Mouse (Mus musculus): ENCODE data around the gene Kcnj9. TPM values are rescaled to one million over a fixed set of nuclear protein-coding genes. Genes with fewer than 3 reads are reported as not detected.

The Kcnj9 gene
- polyA plus RNA-seq, 1 experiment from 2014 or later = 0.68 TPM

- ATAC-seq (replicated peaks; ENCODE audit: low FRiP score) (no peak), DNase-seq (ENCODE audit: low spot score) (no peak)
- Histone ChIP-seq H3K27ac (ENCODE audit: low read depth, low read length) (no peak overlapping the region), H3K9ac (ENCODE audit: low read length) (no peak overlapping the region), H3K27me3 (ENCODE audit: control insufficient read depth, insufficient read depth, low read length) (no peaks in the 10 kb centered on the region), H3K9me3 (ENCODE audit: control insufficient read depth, low read length) (no peaks in the 10 kb centered on the region), H3K4me3 (ENCODE audit: low read depth, low read length) (no peak overlapping the region), H3K36me3 (ENCODE audit: control insufficient read depth, insufficient read depth, low read length) (no peaks in the 10 kb centered on the region), H3K4me2 (ENCODE audit: low read depth, low read length, severe bottlenecking) (no peak overlapping the region), H3K4me1 (replicated peaks; ENCODE audit: control insufficient read depth, insufficient read depth, low read length) (no peaks in the 10 kb centered on the region)
- WGBS = 89% methylated on average over 5 of the region's 5 CpGs
Observed at GRCm38 (mm10) chr1:172286740-172287139, 42.4 kb downstream of the Kcnj9 start.

- no peak for ATAC-seq (replicated peaks; ENCODE audit: low FRiP score)
- Histone ChIP-seq H3K36me3 (ENCODE audit: control insufficient read depth, insufficient read depth, low read length) (no peaks in the 10 kb centered on the region), H3K9me3 (ENCODE audit: control insufficient read depth, low read length) (no peaks in the 10 kb centered on the region), H3K4me2 (ENCODE audit: low read depth, low read length, severe bottlenecking) (no peak overlapping the region), H3K9ac (ENCODE audit: low read length) (no peak overlapping the region), H3K4me1 (replicated peaks; ENCODE audit: control insufficient read depth, insufficient read depth, low read length) (no peaks in the 10 kb centered on the region), H3K27ac (ENCODE audit: low read depth, low read length) (no peak overlapping the region), H3K4me3 (ENCODE audit: low read depth, low read length) (no peak overlapping the region), H3K27me3 (ENCODE audit: control insufficient read depth, insufficient read depth, low read length) (no peaks in the 10 kb centered on the region)
- DNase-seq (ENCODE audit: low spot score) = no peak
- WGBS = 89% methylated on average over 14 of the region's 14 CpGs
Observed at GRCm38 (mm10) chr1:172284221-172284620, 44.9 kb downstream of the Kcnj9 start.

GRCm38 (mm10) chr1:172283073-172283472 lies 46.0 kb downstream of the Kcnj9 start:
- no peak overlapping the region for H3K9ac ChIP-seq (ENCODE audit: low read length)
- no peak for ATAC-seq (replicated peaks; ENCODE audit: low FRiP score)

GRCm38 (mm10) chr1:172281522-172282254 lies 47.4 kb downstream of the Kcnj9 start:
- ATAC-seq (replicated peaks; ENCODE audit: low FRiP score) = no peak
- no peak overlapping the region for H3K9ac ChIP-seq (ENCODE audit: low read length)
- no peak overlapping the region for H3K4me2 ChIP-seq (ENCODE audit: low read depth, low read length, severe bottlenecking)
- H3K36me3 ChIP-seq (ENCODE audit: control insufficient read depth, insufficient read depth, low read length) = no peaks in the 10 kb centered on the region
- WGBS = 85% methylated on average over 10 of the region's 10 CpGs
- H3K4me1 ChIP-seq (replicated peaks; ENCODE audit: control insufficient read depth, insufficient read depth, low read length) = no peaks in the 10 kb centered on the region
- no peak overlapping the region for H3K27ac ChIP-seq (ENCODE audit: low read depth, low read length)
- H3K4me3 ChIP-seq (ENCODE audit: low read depth, low read length) = no peak overlapping the region
- no peaks in the 10 kb centered on the region for H3K9me3 ChIP-seq (ENCODE audit: control insufficient read depth, low read length)
- no peak for DNase-seq (ENCODE audit: low spot score)
- H3K27me3 ChIP-seq (ENCODE audit: control insufficient read depth, insufficient read depth, low read length) = no peaks in the 10 kb centered on the region

More at GRCm38 (mm10) chr1:172283073-172283472, 46.0 kb downstream of the Kcnj9 start:
- Histone ChIP-seq H3K27ac (ENCODE audit: low read depth, low read length) (no peak overlapping the region), H3K4me3 (ENCODE audit: low read depth, low read length) (no peak overlapping the region), H3K4me2 (ENCODE audit: low read depth, low read length, severe bottlenecking) (no peak overlapping the region), H3K9me3 (ENCODE audit: control insufficient read depth, low read length) (no peaks in the 10 kb centered on the region), H3K27me3 (ENCODE audit: control insufficient read depth, insufficient read depth, low read length) (no peaks in the 10 kb centered on the region), H3K4me1 (replicated peaks; ENCODE audit: control insufficient read depth, insufficient read depth, low read length) (no peaks in the 10 kb centered on the region), H3K36me3 (ENCODE audit: control insufficient read depth, insufficient read depth, low read length) (no peaks in the 10 kb centered on the region)
- 89% methylated on average over 6 of the region's 6 CpGs for WGBS
- DNase-seq (ENCODE audit: low spot score) = no peak

- Histone ChIP-seq H3K4me1 (replicated peaks; ENCODE audit: control insufficient read depth, insufficient read depth, low read length) (no peaks in the 10 kb centered on the region), H3K9me3 (ENCODE audit: control insufficient read depth, low read length) (no peaks in the 10 kb centered on the region), H3K4me2 (ENCODE audit: low read depth, low read length, severe bottlenecking) (no peak overlapping the region), H3K27ac (ENCODE audit: low read depth, low read length) (no peak overlapping the region), H3K9ac (ENCODE audit: low read length) (no peak overlapping the region), H3K36me3 (ENCODE audit: control insufficient read depth, insufficient read depth, low read length) (no peaks in the 10 kb centered on the region), H3K4me3 (ENCODE audit: low read depth, low read length) (no peak overlapping the region), H3K27me3 (ENCODE audit: control insufficient read depth, insufficient read depth, low read length) (no peaks in the 10 kb centered on the region)
- DNase-seq (ENCODE audit: low spot score) = no peak
- 85% methylated on average over 16 of the region's 16 CpGs for WGBS
- no peak for ATAC-seq (replicated peaks; ENCODE audit: low FRiP score)
Observed at GRCm38 (mm10) chr1:172279768-172280509, 49.2 kb downstream of the Kcnj9 start.

- WGBS = 93% methylated on average over 13 of the region's 13 CpGs
- Histone ChIP-seq H3K27ac (ENCODE audit: low read depth, low read length) (no peak overlapping the region), H3K9me3 (ENCODE audit: control insufficient read depth, low read length) (no peaks in the 10 kb centered on the region), H3K4me3 (ENCODE audit: low read depth, low read length) (no peak overlapping the region), H3K9ac (ENCODE audit: low read length) (no peak overlapping the region), H3K4me1 (replicated peaks; ENCODE audit: control insufficient read depth, insufficient read depth, low read length) (no peaks in the 10 kb centered on the region), H3K27me3 (ENCODE audit: control insufficient read depth, insufficient read depth, low read length) (no peaks in the 10 kb centered on the region), H3K36me3 (ENCODE audit: control insufficient read depth, insufficient read depth, low read length) (no peaks in the 10 kb centered on the region), H3K4me2 (ENCODE audit: low read depth, low read length, severe bottlenecking) (no peak overlapping the region)
- no peak for ATAC-seq (replicated peaks; ENCODE audit: low FRiP score)
- DNase-seq (ENCODE audit: low spot score) = no peak
Observed at GRCm38 (mm10) chr1:172278328-172278727, 50.8 kb downstream of the Kcnj9 start.

GRCm38 (mm10) chr1:172277172-172277571 lies 51.9 kb downstream of the Kcnj9 start:
- Histone ChIP-seq H3K4me1 (replicated peaks; ENCODE audit: control insufficient read depth, insufficient read depth, low read length) (no peaks in the 10 kb centered on the region), H3K27ac (ENCODE audit: low read depth, low read length) (no peak overlapping the region), H3K4me3 (ENCODE audit: low read depth, low read length) (no peak overlapping the region), H3K4me2 (ENCODE audit: low read depth, low read length, severe bottlenecking) (no peak overlapping the region), H3K9ac (ENCODE audit: low read length) (no peak overlapping the region), H3K9me3 (ENCODE audit: control insufficient read depth, low read length) (no peaks in the 10 kb centered on the region), H3K27me3 (ENCODE audit: control insufficient read depth, insufficient read depth, low read length) (no peaks in the 10 kb centered on the region), H3K36me3 (ENCODE audit: control insufficient read depth, insufficient read depth, low read length) (no peaks in the 10 kb centered on the region)
- DNase-seq (ENCODE audit: low spot score) (no peak), ATAC-seq (replicated peaks; ENCODE audit: low FRiP score) (no peak)
- WGBS = 86% methylated on average over 3 of the region's 3 CpGs

- Histone ChIP-seq H3K36me3 (ENCODE audit: control insufficient read depth, insufficient read depth, low read length) (no peaks in the 10 kb centered on the region), H3K27ac (ENCODE audit: low read depth, low read length) (no peak overlapping the region), H3K4me3 (ENCODE audit: low read depth, low read length) (no peak overlapping the region), H3K4me1 (replicated peaks; ENCODE audit: control insufficient read depth, insufficient read depth, low read length) (peaks cover 5% of the 10 kb centered on the region), H3K4me2 (ENCODE audit: low read depth, low read length, severe bottlenecking) (no peak overlapping the region), H3K9me3 (ENCODE audit: control insufficient read depth, low read length) (no peaks in the 10 kb centered on the region), H3K9ac (ENCODE audit: low read length) (no peak overlapping the region), H3K27me3 (ENCODE audit: control insufficient read depth, insufficient read depth, low read length) (no peaks in the 10 kb centered on the region)
- 81% methylated on average over 5 of the region's 5 CpGs for WGBS
- no peak for DNase-seq (ENCODE audit: low spot score)
- no peak for ATAC-seq (replicated peaks; ENCODE audit: low FRiP score)
Observed at GRCm38 (mm10) chr1:172274547-172274946, 54.6 kb downstream of the Kcnj9 start.
